Mouse (Mus musculus) MEL (cell line): ENCODE measurements around the gene Leo1. TPM values are rescaled to one million over a fixed set of nuclear protein-coding genes. Genes with fewer than 3 reads are reported as not detected.

Experiments
- DNase-seq: peaks from one replicate; pipeline ENCODE4 v3.0.0; 2011; ENCODE audit warnings: low read depth, low spot score
- H3K27ac ChIP-seq: 2 replicates; pipeline ENCODE4 v1.5.1; 2012; ENCODE audit warnings: low read depth, mild to moderate bottlenecking, control low read depth, low read length, moderate library complexity; ENCODE audit not compliant: control insufficient read depth
- H3K27me3 ChIP-seq, 2 experiments: fragments of 150-350 bp in 1 of 2; sonication (generic) in 1 of 2; 2 replicates each; pipeline ENCODE4 v1.6.1; 2012; ENCODE audit warnings: low read length in 2 of 2, mild to moderate bottlenecking in 2 of 2, improper control_type of control experiment in 1 of 2, moderate library complexity in 1 of 2; ENCODE audit not compliant: insufficient read depth in 2 of 2, control insufficient read depth in 1 of 2
- H3K36me3 ChIP-seq, 2 experiments: 2 replicates each; pipeline ENCODE4 v1.6.1; 2012 to 2014; ENCODE audit warnings: low read length in 2 of 2, improper control_type of control experiment in 1 of 2, inconsistent platforms in 1 of 2, mild to moderate bottlenecking in 1 of 2; ENCODE audit not compliant: insufficient read depth in 2 of 2, control insufficient read depth in 1 of 2
- H3K4me1 ChIP-seq, 2 experiments: fragments of 150-350 bp in 1 of 2; sonication (generic) in 1 of 2; 2 replicates each; pipeline ENCODE4 v1.6.1; 2012; ENCODE audit warnings: low read length in 2 of 2, improper control_type of control experiment in 1 of 2, mild to moderate bottlenecking in 1 of 2; ENCODE audit not compliant: insufficient read depth in 2 of 2, control insufficient read depth in 1 of 2
- H3K4me3 ChIP-seq, 2 experiments: fragments of 150-350 bp in 1 of 2; sonication (generic) in 1 of 2; 2 replicates each; pipeline ENCODE4 v1.5.1; 2012; ENCODE audit warnings: low read depth in 2 of 2, low read length in 2 of 2, mild to moderate bottlenecking in 2 of 2, moderate library complexity in 2 of 2, control low read depth in 1 of 2, improper control_type of control experiment in 1 of 2; ENCODE audit not compliant: control insufficient read depth in 1 of 2, insufficient read depth in 1 of 2
- H3K79me2 ChIP-seq: 2 replicates; pipeline ENCODE4 v1.6.1; 2012; ENCODE audit warnings: mild to moderate bottlenecking, low read length, moderate library complexity; ENCODE audit not compliant: control insufficient read depth, poor library complexity, insufficient read depth
- H3K9ac ChIP-seq: 2 replicates; pipeline ENCODE4 v1.6.1; 2012; ENCODE audit warnings: low read depth, mild to moderate bottlenecking, control low read depth, low read length, moderate library complexity; ENCODE audit not compliant: control insufficient read depth, poor library complexity, severe bottlenecking
- H3K9me3 ChIP-seq: fragments of 150-350 bp; sonication (generic); replicated peaks from 2 replicates; pipeline ENCODE4 v1.6.1; 2012; ENCODE audit warnings: mild to moderate bottlenecking, low read length, improper control_type of control experiment, moderate library complexity; ENCODE audit not compliant: insufficient read depth
- BHLHE40 ChIP-seq: IDR thresholded peaks from 2 replicates; pipeline ENCODE4 v1.6.1; 2012; ENCODE audit warnings: low read depth, mild to moderate bottlenecking, inconsistent platforms, low read length, improper control_type of control experiment, borderline replicate concordance
- CHD2 ChIP-seq: IDR thresholded peaks from 2 replicates; pipeline ENCODE4 v1.6.1; 2011; ENCODE audit warnings: low read length, improper control_type of control experiment
- CTCF ChIP-seq, 3 experiments: IDR thresholded peaks in 2 of 3; conservative IDR thresholded peaks in 1 of 3; 2 replicates each; pipeline ENCODE4 v1.5.1; 2011 to 2012; ENCODE audit warnings: low read length in 3 of 3, low read depth in 2 of 3, mild to moderate bottlenecking in 2 of 3, improper control_type of control experiment in 1 of 3, inconsistent platforms in 1 of 3, mixed read lengths in 1 of 3, moderate library complexity in 1 of 3; ENCODE audit not compliant: control insufficient read depth in 1 of 3, insufficient read depth in 1 of 3, poor library complexity in 1 of 3, severe bottlenecking in 1 of 3
- ELF1 ChIP-seq: IDR thresholded peaks from 2 replicates; pipeline ENCODE4 v1.6.1; 2014; ENCODE audit warnings: low read depth, mild to moderate bottlenecking, inconsistent platforms, low read length, improper control_type of control experiment, moderate library complexity
- EP300 ChIP-seq, 2 experiments: IDR thresholded peaks; 2 replicates each; pipeline ENCODE4 v1.6.1; 2011; ENCODE audit warnings: improper control_type of control experiment in 2 of 2, low read length in 2 of 2, low read depth in 1 of 2, mild to moderate bottlenecking in 1 of 2
- ETS1 ChIP-seq: IDR thresholded peaks from 2 replicates; pipeline ENCODE4 v1.6.1; 2012; ENCODE audit warnings: low read depth, mild to moderate bottlenecking, inconsistent platforms, low read length, improper control_type of control experiment, moderate library complexity
- GATA1 ChIP-seq: IDR thresholded peaks from 2 replicates; pipeline ENCODE4 v1.6.1; 2011; ENCODE audit warnings: low read depth, low read length, improper control_type of control experiment
- HCFC1 ChIP-seq: IDR thresholded peaks from 2 replicates; pipeline ENCODE4 v1.6.1; 2012; ENCODE audit warnings: low read depth, mild to moderate bottlenecking, inconsistent platforms, low read length, improper control_type of control experiment, moderate library complexity
- JUND ChIP-seq: IDR thresholded peaks from 2 replicates; pipeline ENCODE4 v1.6.1; 2011; ENCODE audit warnings: low read depth, mild to moderate bottlenecking, improper control_type of control experiment, low read length
- KAT2A ChIP-seq: conservative IDR thresholded peaks from 2 replicates; pipeline ENCODE4 v1.6.1; 2012; ENCODE audit warnings: low read depth, low read length, improper control_type of control experiment, inconsistent platforms
- MAX ChIP-seq: IDR thresholded peaks from 2 replicates; pipeline ENCODE4 v1.6.1; 2011; ENCODE audit warnings: low read length, improper control_type of control experiment
- MEF2A ChIP-seq: IDR thresholded peaks from 2 replicates; pipeline ENCODE4 v1.6.1; 2014; ENCODE audit warnings: low read depth, mild to moderate bottlenecking, inconsistent platforms, low read length, improper control_type of control experiment; ENCODE audit not compliant: poor library complexity, insufficient replicate concordance, severe bottlenecking; ENCODE audit errors: extremely low read depth
- MXI1 ChIP-seq: IDR thresholded peaks from 2 replicates; pipeline ENCODE4 v1.6.1; 2011; ENCODE audit warnings: mild to moderate bottlenecking, low read depth, low read length, improper control_type of control experiment
- MYB ChIP-seq: IDR thresholded peaks from 2 replicates; pipeline ENCODE4 v1.6.1; 2011; ENCODE audit warnings: mild to moderate bottlenecking, low read depth, low read length, improper control_type of control experiment
- MYC ChIP-seq: IDR thresholded peaks from 2 replicates; pipeline ENCODE4 v1.6.1; 2011; ENCODE audit warnings: low read depth, mild to moderate bottlenecking, low read length, improper control_type of control experiment, moderate library complexity
- NELFE ChIP-seq: IDR thresholded peaks from 2 replicates; pipeline ENCODE4 v1.6.1; 2011; ENCODE audit warnings: low read depth, low read length, improper control_type of control experiment
- NRF1 ChIP-seq: IDR thresholded peaks from 2 replicates; pipeline ENCODE4 v1.6.1; 2014; ENCODE audit warnings: low read depth, mild to moderate bottlenecking, inconsistent platforms, low read length, improper control_type of control experiment, moderate library complexity; ENCODE audit not compliant: poor library complexity, insufficient read depth, severe bottlenecking
- POLR2A ChIP-seq, 2 experiments: IDR thresholded peaks; 2 replicates each; pipeline ENCODE4 v1.6.1; 2011 to 2012; ENCODE audit warnings: low read length in 2 of 2, mild to moderate bottlenecking in 2 of 2, control low read depth in 1 of 2, improper control_type of control experiment in 1 of 2, low read depth in 1 of 2, moderate library complexity in 1 of 2; ENCODE audit not compliant: control insufficient read depth in 1 of 2, insufficient read depth in 1 of 2, poor library complexity in 1 of 2
- POLR2AphosphoS2 ChIP-seq: IDR thresholded peaks from 2 replicates; pipeline ENCODE4 v1.6.1; 2011; ENCODE audit warnings: low read length, improper control_type of control experiment
- RCOR1 ChIP-seq: IDR thresholded peaks from 2 replicates; pipeline ENCODE4 v1.6.1; 2012; ENCODE audit warnings: low read depth, mild to moderate bottlenecking, inconsistent platforms, low read length, improper control_type of control experiment
- SIN3A ChIP-seq: IDR thresholded peaks from 2 replicates; pipeline ENCODE4 v1.6.1; 2012; ENCODE audit warnings: low read length, improper control_type of control experiment, inconsistent platforms
- SMC3 ChIP-seq: IDR thresholded peaks from 2 replicates; pipeline ENCODE4 v1.6.1; 2011; ENCODE audit warnings: low read depth, low read length, improper control_type of control experiment
- TAL1 ChIP-seq: IDR thresholded peaks from 2 replicates; pipeline ENCODE4 v1.6.1; 2012; ENCODE audit warnings: mild to moderate bottlenecking, inconsistent platforms, low read length, moderate library complexity, mixed read lengths
- TBP ChIP-seq: IDR thresholded peaks from 2 replicates; pipeline ENCODE4 v1.8.0; 2011; ENCODE audit warnings: low read depth, low read length, improper control_type of control experiment
- TCF12 ChIP-seq: IDR thresholded peaks from 2 replicates; pipeline ENCODE4 v1.6.1; 2014; ENCODE audit warnings: low read depth, mild to moderate bottlenecking, inconsistent platforms, low read length, improper control_type of control experiment, moderate library complexity
- USF1 ChIP-seq: IDR thresholded peaks from 2 replicates; pipeline ENCODE4 v1.6.1; 2014; ENCODE audit warnings: low read depth, mild to moderate bottlenecking, inconsistent platforms, low read length, improper control_type of control experiment, moderate library complexity
- ZC3H11A ChIP-seq: IDR thresholded peaks from 2 replicates; pipeline ENCODE4 v1.6.1; 2012; ENCODE audit warnings: low read depth, mild to moderate bottlenecking, inconsistent platforms, low read length, improper control_type of control experiment
- ZKSCAN1 ChIP-seq: IDR thresholded peaks from 2 replicates; pipeline ENCODE4 v1.6.1; 2012; ENCODE audit warnings: low read depth, mild to moderate bottlenecking, inconsistent platforms, low read length, improper control_type of control experiment, moderate library complexity
- ZNF384 ChIP-seq: IDR thresholded peaks from 2 replicates; pipeline ENCODE4 v1.6.1; 2012; ENCODE audit warnings: low read depth, mild to moderate bottlenecking, inconsistent platforms, low read length, improper control_type of control experiment
- polyA plus RNA-seq, 2 experiments: library from polyadenylated mRNA; stranded (reverse) in 1 of 2; unstranded in 1 of 2; fragments of >175 nt in 1 of 2; fragments of >200 nt in 1 of 2; gene quantifications; 2 replicates each; pipeline versions ENCODE4 v1.2.1 to v1.2.4; 2012; ENCODE audit warnings: low replicate concordance in 2 of 2, low read depth in 1 of 2; ENCODE audit not compliant: insufficient read length in 2 of 2, insufficient read depth in 1 of 2, missing spikeins in 1 of 2
- total RNA-seq: library from RNA; depleted of rRNA; stranded (reverse); fragments of 300-350 nt; gene quantifications from 2 replicates; pipeline ENCODE4 v1.2.3, GENCODE M21; 2012

Gene Leo1
- total and polyA plus RNA-seq, 3 experiments, result 42.6 to 49.0 TPM; not detected in 1

GRCm38 (mm10) chr9:75429657-75430056, 11.7 kb upstream of the Leo1 start:
- DNase-seq, result no peak
- no peak for TF ChIP-seq HCFC1
- no peak for TF ChIP-seq ZC3H11A
- TF ChIP-seq KAT2A, result no peak
- no peak for TF ChIP-seq RCOR1
- no peak for TF ChIP-seq ZKSCAN1
- TF ChIP-seq MAX, result no peak
- no peak for TF ChIP-seq SMC3
- TF ChIP-seq ETS1, result no peak
- no peak for TF ChIP-seq TCF12
- TF ChIP-seq MEF2A, result no peak
- TF ChIP-seq MXI1, result no peak
- no peak for TF ChIP-seq MYB
- no peak for TF ChIP-seq CTCF (IDR thresholded peaks at IDR 0.05 in 2 of 3, conservative IDR thresholded peaks at IDR 0.05 in 1 of 3; ENCODE audit: control insufficient read depth in 1 of 3, insufficient read depth in 1 of 3, low read depth in 2 of 3, low read length in 3 of 3, poor library complexity in 1 of 3, severe bottlenecking in 1 of 3)
- TF ChIP-seq ELF1, result no peak
- TF ChIP-seq MYC, result no peak
- no peak for TF ChIP-seq CHD2
- no peak for TF ChIP-seq BHLHE40
- TF ChIP-seq SIN3A, result no peak
- TF ChIP-seq USF1, result no peak
- TF ChIP-seq, all 39 proteins: peak for 0
- Histone ChIP-seq H3K27ac (no peak overlapping the region), H3K4me3 (no peak overlapping the region), H3K9me3 (no peaks in the 10 kb centered on the region), H3K27me3 (no peaks in the 10 kb centered on the region), H3K9ac (no peak overlapping the region), H3K79me2 (no peaks in the 10 kb centered on the region), H3K36me3 (peaks cover 0 to 32% of the 10 kb centered on the region in 2 experiments; a peak in 2 of 4 replicates), H3K4me1 (peaks cover 6 to 36% of the 10 kb centered on the region in 2 experiments)

DNA sequence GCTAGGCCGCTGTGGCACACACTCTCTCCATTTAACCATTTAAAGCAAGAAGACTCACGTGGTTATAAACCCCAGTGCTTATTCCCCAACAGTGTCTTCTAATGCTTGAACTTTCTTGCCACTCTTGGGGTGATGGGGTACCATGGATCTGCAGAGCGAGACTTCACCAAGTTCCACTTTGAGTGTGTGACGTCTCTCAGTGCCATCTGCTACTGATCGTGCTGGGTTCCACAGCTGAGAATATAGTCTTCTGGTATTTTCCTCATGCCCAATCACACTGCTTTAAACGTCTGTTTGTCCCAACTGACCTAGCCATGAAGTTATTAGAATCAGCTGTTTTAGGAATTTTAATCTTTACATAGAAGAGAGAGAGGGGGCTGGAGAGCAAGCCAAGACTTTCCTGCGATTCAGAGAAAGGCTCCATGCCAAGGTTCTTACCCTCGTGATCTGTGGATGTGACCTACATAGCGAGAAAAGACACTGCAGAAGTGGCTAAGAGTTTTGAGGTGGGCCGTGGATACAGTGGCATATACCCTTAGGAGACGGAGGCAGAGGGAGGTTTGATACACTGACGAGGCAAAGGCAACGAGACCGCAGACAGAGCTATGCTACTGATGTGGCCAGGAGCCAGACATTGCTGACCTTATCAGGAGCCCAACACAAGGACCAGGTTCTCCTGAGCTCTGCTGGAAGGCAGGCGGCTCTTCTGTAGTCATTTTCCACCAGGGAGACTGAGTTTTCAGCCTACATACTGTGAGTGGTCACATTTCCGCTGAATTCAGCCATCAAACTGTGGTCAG, 10.3 kb upstream of the Leo1 start:
- Histone ChIP-seq H3K9me3 (no peaks in the 10 kb centered on the region), H3K27me3 (no peaks in the 10 kb centered on the region), H3K36me3 (peaks cover 0 to 31% of the 10 kb centered on the region in 2 experiments; a peak in 2 of 4 replicates), H3K4me1 (peaks cover 6 to 45% of the 10 kb centered on the region in 2 experiments), H3K27ac (peak overlapping the region; percentile 56), H3K9ac (no peak overlapping the region), H3K4me3 (no peak overlapping the region), H3K79me2 (no peaks in the 10 kb centered on the region)
- peak; percentile 45; the same call in 1 of the 2 replicates for TF ChIP-seq TBP
- no peak for TF ChIP-seq POLR2A (IDR thresholded peaks at IDR 0.05; ENCODE audit: control insufficient read depth in 1 of 2, insufficient read depth in 1 of 2, low read depth in 1 of 2, low read length in 2 of 2, poor library complexity in 1 of 2)
- no peak for TF ChIP-seq POLR2AphosphoS2
- no peak for TF ChIP-seq NELFE
- TF ChIP-seq EP300 (IDR thresholded peaks at IDR 0.05; ENCODE audit: low read depth in 1 of 2, low read length in 2 of 2), result peak; percentile 85
- no peak for TF ChIP-seq JUND
- 0 out of 2 replicates have a peak, but pooled peaks have one; percentile 10 for TF ChIP-seq BHLHE40
- TF ChIP-seq TCF12, result peak; percentile 87
- peak; percentile 94 for TF ChIP-seq TAL1
- TF ChIP-seq GATA1, result peak; percentile 93
- TF ChIP-seq ZNF384, result no peak
- TF ChIP-seq SIN3A, result peak; percentile 61
- no peak for TF ChIP-seq MEF2A
- TF ChIP-seq RCOR1, result peak; percentile 78
- no peak for TF ChIP-seq NRF1
- TF ChIP-seq CTCF (IDR thresholded peaks at IDR 0.05 in 2 of 3, conservative IDR thresholded peaks at IDR 0.05 in 1 of 3; ENCODE audit: control insufficient read depth in 1 of 3, insufficient read depth in 1 of 3, low read depth in 2 of 3, low read length in 3 of 3, poor library complexity in 1 of 3, severe bottlenecking in 1 of 3), result no peak
- peak; percentile 67 for TF ChIP-seq ETS1
- DNase-seq, result peak; percentile 96
